Mouse (Mus musculus) embryonic facial prominence, embryonic 14.5 days (tissue): Measurements from ENCODE around the gene Dock9. TPM values are rescaled to one million over a fixed set of nuclear protein-coding genes. Genes with fewer than 3 reads are reported as not detected.
A peak's percentile ranks its signal among the peaks of the same experiment; 100 is the strongest.

Experiments used
- ATAC-seq: fragments of 200-750 bp; cut with Nextera tagmentation; 2 replicates; pipeline ENCODE4 v1.8.0; 2017; ENCODE audit warnings: low read depth, moderate number of reproducible peaks, moderate TSS enrichment
- DNase-seq: peaks from one replicate; pipeline ENCODE4 v3.0.0-alpha.2; 2015; ENCODE audit warnings: low spot score
- H3K27ac ChIP-seq: fragments of 300-500 bp; sonication (generic); replicated peaks from 2 replicates; pipeline ENCODE4 v1.5.1; 2014; ENCODE audit warnings: low read depth, mild to moderate bottlenecking, low read length, moderate library complexity
- H3K27me3 ChIP-seq: fragments of 300-500 bp; sonication (generic); replicated peaks from 2 replicates; pipeline ENCODE4 v1.6.1; 2014; ENCODE audit warnings: low read length; ENCODE audit not compliant: control insufficient read depth, insufficient read depth
- H3K36me3 ChIP-seq: fragments of 300-500 bp; sonication (generic); 2 replicates; pipeline ENCODE4 v1.6.1; 2014; ENCODE audit warnings: low read length, mixed read lengths; ENCODE audit not compliant: control insufficient read depth, insufficient read depth
- H3K4me1 ChIP-seq: fragments of 300-500 bp; sonication (generic); 2 replicates; pipeline ENCODE4 v1.6.1; 2014; ENCODE audit warnings: antibody characterized with exemption, low read length; ENCODE audit not compliant: control insufficient read depth, insufficient read depth
- H3K4me2 ChIP-seq: fragments of 300-500 bp; sonication (generic); 2 replicates; pipeline ENCODE4 v1.6.1; 2014; ENCODE audit warnings: low read depth, mild to moderate bottlenecking, low read length, moderate library complexity, mixed read lengths
- H3K4me3 ChIP-seq: fragments of 300-500 bp; sonication (generic); 2 replicates; pipeline ENCODE4 v1.5.1; 2014; ENCODE audit warnings: low read depth, mild to moderate bottlenecking, low read length
- H3K9ac ChIP-seq: fragments of 300-500 bp; sonication (generic); 2 replicates; pipeline ENCODE4 v1.6.1; 2014; ENCODE audit warnings: low read depth, mild to moderate bottlenecking, low read length, moderate library complexity, mixed read lengths
- H3K9me3 ChIP-seq: fragments of 300-500 bp; sonication (generic); 2 replicates; pipeline ENCODE4 v1.6.1; 2016; ENCODE audit warnings: low read length; ENCODE audit not compliant: control insufficient read depth
- WGBS: fragments of 180-500 bp; shearing (Covaris S2); extraction: QIAGEN DNeasy Blood & Tissue Kit; methylation state at CpG from one replicate; pipeline ENCODE4 v1.1.7; 2014; 5-methylcytosine and 5-hydroxymethylcytosine counted together
- polyA plus RNA-seq: library from polyadenylated mRNA; unstranded; fragments of >200 nt; fragmentation: Nextera tagmentation; extraction: Ambion mirVana; gene quantifications from 2 replicates; pipeline ENCODE4 v1.2.1, GENCODE M21; 2014

Dock9 gene
- polyA plus RNA-seq, 1 experiment from 2014 or later = 14.0 TPM

DNA sequence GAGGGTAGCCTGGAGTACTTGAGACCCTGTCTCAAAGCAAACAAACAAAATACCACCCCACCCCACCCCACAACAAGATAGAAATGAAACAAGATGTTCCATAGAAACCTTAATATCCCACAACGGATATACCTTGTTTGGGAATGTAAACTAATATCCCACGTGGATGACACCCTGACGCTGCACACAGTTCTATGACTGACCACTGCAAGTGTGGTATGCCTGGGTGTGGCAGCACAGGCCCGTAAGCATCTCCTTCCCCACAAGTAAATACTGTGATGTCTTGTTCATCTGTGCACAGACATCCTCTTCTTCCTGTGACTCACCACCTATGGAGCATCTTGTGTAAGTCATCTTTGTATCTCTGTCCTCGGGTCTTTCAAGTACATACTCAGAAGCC, 118.7 kb downstream of the Dock9 start:
- 77% methylated on average over 5 of the region's 5 CpGs for WGBS
- Histone ChIP-seq H3K4me3 (no peak overlapping the region), H3K4me1 (peaks cover 23% of the 10 kb centered on the region), H3K9ac (no peak overlapping the region), H3K9me3 (no peaks in the 10 kb centered on the region), H3K27ac (no peak overlapping the region), H3K27me3 (no peaks in the 10 kb centered on the region), H3K4me2 (no peak overlapping the region), H3K36me3 (no peaks in the 10 kb centered on the region)
- ATAC-seq (no peak), DNase-seq (no peak)

GRCm38 (mm10) chr14:121678445-121678844, 119.2 kb downstream of the Dock9 start:
- DNase-seq (peak; percentile 69), ATAC-seq (no peak)
- 43% methylated on average over 10 of the region's 10 CpGs for WGBS
- no peak overlapping the region for H3K9ac ChIP-seq
- H3K4me1 ChIP-seq = peaks cover 23% of the 10 kb centered on the region
- H3K27ac ChIP-seq = peak overlapping the region; percentile 16; the same call in 1 of the 2 replicates
- no peaks in the 10 kb centered on the region for H3K36me3 ChIP-seq
- H3K4me2 ChIP-seq = no peak overlapping the region
- peaks cover 2% of the 10 kb centered on the region; the same call in 1 of the 2 replicates for H3K9me3 ChIP-seq
- H3K27me3 ChIP-seq = no peaks in the 10 kb centered on the region
- H3K4me3 ChIP-seq = no peak overlapping the region

DNA sequence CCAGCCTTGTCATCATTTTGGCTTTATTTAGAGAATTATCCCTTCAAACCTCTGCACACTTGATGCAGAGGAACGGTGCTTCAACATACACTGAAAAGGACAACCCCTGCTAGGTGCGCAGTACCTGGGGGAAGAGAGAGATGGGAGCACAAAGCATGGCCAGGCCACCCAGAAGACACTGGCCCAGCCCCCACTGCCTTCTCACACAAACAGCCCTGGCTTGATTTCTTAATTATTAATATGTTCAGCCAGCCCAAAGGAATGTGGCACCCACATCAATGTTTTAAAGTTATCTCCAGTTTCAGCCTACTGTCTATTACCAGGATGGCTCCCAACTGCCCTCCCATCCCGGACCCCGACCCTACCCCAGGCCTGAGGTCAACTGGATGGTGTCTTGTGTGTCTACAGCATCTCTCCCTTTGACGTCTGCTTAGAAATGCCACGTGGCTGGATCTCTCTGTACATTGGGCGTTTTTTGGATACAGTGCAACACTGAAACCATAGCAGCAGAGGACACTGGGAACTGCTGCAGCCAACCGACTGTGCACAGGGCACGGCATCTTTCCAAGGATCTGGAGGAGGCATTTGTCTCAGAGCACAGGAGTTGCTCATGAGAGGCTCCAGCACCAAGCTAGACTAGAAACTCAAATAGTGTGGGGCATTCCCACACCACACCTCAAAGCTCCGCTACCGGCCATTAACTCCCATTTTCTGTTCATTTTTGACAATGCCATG, 120.9 kb downstream of the Dock9 start:
- Histone ChIP-seq H3K27ac (peak overlapping the region; percentile 74), H3K4me1 (peaks cover 23% of the 10 kb centered on the region), H3K9me3 (peaks cover 8% of the 10 kb centered on the region), H3K9ac (no peak overlapping the region), H3K36me3 (no peaks in the 10 kb centered on the region; the same call in 1 of the 2 replicates), H3K4me2 (no peak overlapping the region), H3K4me3 (no peak overlapping the region), H3K27me3 (no peaks in the 10 kb centered on the region)
- ATAC-seq = 0 out of 2 replicates have a peak, but pooled peaks have one; percentile 1
- WGBS = 86% methylated on average over 11 of the region's 11 CpGs
- no peak for DNase-seq

GRCm38 (mm10) chr14:121676121-121676591, 121.5 kb downstream of the Dock9 start:
- H3K9me3 ChIP-seq = peaks cover 8% of the 10 kb centered on the region
- DNase-seq = peak; percentile 81

GRCm38 (mm10) chr14:121675579-121675978, 122.1 kb downstream of the Dock9 start:
- Histone ChIP-seq H3K27me3 (no peaks in the 10 kb centered on the region), H3K4me3 (no peak overlapping the region), H3K4me2 (0 out of 2 replicates have a peak overlapping the region, but pooled peaks have one; percentile 8), H3K36me3 (no peaks in the 10 kb centered on the region; the same call in 1 of the 2 replicates), H3K9ac (no peak overlapping the region), H3K9me3 (peaks cover 8% of the 10 kb centered on the region), H3K27ac (peak overlapping the region; percentile 74), H3K4me1 (peaks cover 23% of the 10 kb centered on the region)
- ATAC-seq (peak; percentile 72), DNase-seq (peak; percentile 86)
- WGBS = 11% methylated on average over 6 of the region's 6 CpGs

More at GRCm38 (mm10) chr14:121676121-121676591, 121.5 kb downstream of the Dock9 start:
- H3K4me3 ChIP-seq = no peak overlapping the region
- peak overlapping the region; percentile 74 for H3K27ac ChIP-seq
- H3K4me1 ChIP-seq = peaks cover 23% of the 10 kb centered on the region
- peak; percentile 79 for ATAC-seq
- no peaks in the 10 kb centered on the region; the same call in 1 of the 2 replicates for H3K36me3 ChIP-seq
- H3K4me2 ChIP-seq = no peak overlapping the region
- H3K9ac ChIP-seq = no peak overlapping the region
- no peaks in the 10 kb centered on the region for H3K27me3 ChIP-seq

DNA sequence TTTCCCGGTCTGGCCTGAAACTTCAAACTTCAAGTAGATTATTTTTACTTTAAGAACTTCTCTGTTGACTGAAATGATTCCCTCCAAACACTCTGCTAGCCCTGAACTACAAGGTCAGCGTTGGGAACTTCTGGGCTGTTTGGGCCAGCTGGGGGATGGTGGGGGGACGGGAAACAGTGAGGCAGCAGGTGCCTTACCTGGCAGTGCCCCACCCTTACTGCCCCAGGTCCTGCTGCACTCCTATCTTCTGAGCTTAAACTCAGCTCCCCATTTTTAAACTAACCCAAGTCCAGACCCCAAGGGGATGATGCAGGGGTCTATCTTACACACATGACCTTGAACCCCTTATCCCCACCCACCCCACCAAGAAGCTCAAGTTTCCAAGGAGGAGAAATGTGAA, 122.5 kb downstream of the Dock9 start:
- peak overlapping the region; percentile 74 for H3K27ac ChIP-seq
- 0 out of 2 replicates have a peak, but pooled peaks have one; percentile 16 for ATAC-seq

GRCm38 (mm10) chr14:121670016-121670415, 127.6 kb downstream of the Dock9 start:
- H3K4me1 ChIP-seq = peaks cover 3% of the 10 kb centered on the region; the same call in 1 of the 2 replicates
- WGBS = 82% methylated on average over 5 of the region's 5 CpGs
- H3K36me3 ChIP-seq = no peaks in the 10 kb centered on the region; the same call in 1 of the 2 replicates
- H3K4me3 ChIP-seq = no peak overlapping the region
- H3K27ac ChIP-seq = no peak overlapping the region
- no peak overlapping the region for H3K4me2 ChIP-seq
- no peak overlapping the region for H3K9ac ChIP-seq
- no peak for ATAC-seq
- H3K27me3 ChIP-seq = no peaks in the 10 kb centered on the region
- peaks cover 13% of the 10 kb centered on the region for H3K9me3 ChIP-seq
- DNase-seq = no peak

More for the DNA sequence above, 122.5 kb downstream of the Dock9 start:
- Histone ChIP-seq H3K27me3 (no peaks in the 10 kb centered on the region), H3K4me1 (peaks cover 23% of the 10 kb centered on the region), H3K36me3 (no peaks in the 10 kb centered on the region; the same call in 1 of the 2 replicates), H3K9ac (no peak overlapping the region), H3K9me3 (peaks cover 8% of the 10 kb centered on the region), H3K4me3 (no peak overlapping the region), H3K4me2 (0 out of 2 replicates have a peak overlapping the region, but pooled peaks have one; percentile 8)
- no peak for DNase-seq
- 53% methylated on average over 3 of the region's 3 CpGs for WGBS

DNA sequence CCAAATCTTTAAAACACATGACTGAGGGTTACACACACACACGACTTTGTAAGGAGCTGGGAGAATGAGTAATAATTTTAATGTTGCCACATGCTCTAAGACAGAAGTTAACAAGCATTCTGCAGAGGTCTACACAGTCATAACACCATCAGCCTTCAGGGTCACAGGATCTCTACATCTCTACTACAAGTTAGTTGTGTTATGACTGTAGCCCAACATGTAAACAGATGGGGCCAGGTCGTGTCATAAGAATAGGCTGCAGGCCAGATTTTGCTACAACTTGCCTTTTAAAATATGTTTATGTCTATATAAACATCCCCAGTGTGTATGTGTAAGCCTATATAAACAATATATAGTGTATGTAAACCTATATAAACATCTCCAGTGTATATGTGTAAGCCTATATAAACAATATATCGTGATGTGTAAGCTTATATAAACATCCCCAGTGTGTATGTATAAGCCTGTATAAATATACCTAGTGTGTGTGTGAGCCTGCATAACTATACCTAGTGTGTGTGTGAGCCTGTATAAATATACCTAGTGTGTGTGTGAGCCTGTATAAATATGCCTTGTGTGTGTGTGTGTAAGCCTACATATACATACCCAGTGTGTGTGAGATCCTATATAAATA, 130.9 kb downstream of the Dock9 start:
- H3K4me2 ChIP-seq = no peak overlapping the region
- no peak overlapping the region for H3K4me3 ChIP-seq
- H3K27me3 ChIP-seq = no peaks in the 10 kb centered on the region
- peaks cover 5% of the 10 kb centered on the region for H3K9me3 ChIP-seq
- H3K9ac ChIP-seq = no peak overlapping the region
- H3K36me3 ChIP-seq = no peaks in the 10 kb centered on the region
- ATAC-seq (0 out of 2 replicates have a peak, but pooled peaks have one; percentile 55), DNase-seq (no peak)
- no peaks in the 10 kb centered on the region for H3K4me1 ChIP-seq
- WGBS = 61% methylated on average over 3 of the region's 3 CpGs
- no peak overlapping the region for H3K27ac ChIP-seq
